Mouse (Mus musculus): ENCODE data around the gene Gpm6b. TPM values are rescaled to one million over a fixed set of nuclear protein-coding genes. Genes with fewer than 3 reads are reported as not detected.

Gene Gpm6b
- polyA plus RNA-seq, 2 experiments: 18.3 to 21.3 TPM

DNA sequence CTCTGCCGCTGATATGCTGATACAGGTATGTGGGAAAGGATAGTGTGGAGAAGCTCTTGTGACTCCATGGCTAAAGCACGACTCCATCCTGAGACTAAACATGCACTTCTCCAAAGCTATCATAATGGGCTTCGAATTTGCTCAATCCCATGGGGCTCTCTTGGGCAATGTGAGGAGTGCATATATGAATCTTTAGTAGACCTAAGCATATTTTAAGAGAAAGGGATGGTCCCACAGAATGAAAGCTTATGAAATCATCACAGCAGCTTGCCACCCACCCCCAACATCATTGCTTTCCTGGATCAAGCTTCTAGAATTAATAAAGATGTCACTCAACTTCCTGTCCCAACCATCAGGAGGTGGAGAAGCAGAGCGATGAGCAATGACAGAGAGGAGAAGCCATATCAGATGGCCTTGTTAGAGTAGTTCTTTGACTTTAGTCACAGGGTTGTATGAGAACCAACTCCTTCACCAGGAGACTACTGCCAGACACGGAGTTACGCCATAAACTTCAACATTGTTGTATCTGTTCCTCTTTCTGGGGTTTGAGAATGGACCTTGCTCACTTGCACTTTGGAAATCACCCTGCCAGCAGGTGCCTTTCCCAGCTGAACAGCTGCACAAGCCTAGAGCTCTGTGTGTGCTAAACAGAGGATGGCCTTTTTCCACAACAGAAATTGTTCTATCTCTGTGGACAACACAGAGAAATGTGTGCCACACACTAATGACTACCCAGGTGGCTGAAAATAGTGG lies 8.0 kb upstream of the Gpm6b start:
- Histone ChIP-seq H3K4me2 (replicated peaks; ENCODE audit: low read depth, low read length, severe bottlenecking) (no peak overlapping the region), H3K4me1 (ENCODE audit: control insufficient read depth, insufficient read depth, low read length) (no peaks in the 10 kb centered on the region), H3K27ac (replicated peaks; ENCODE audit: low read depth, low read length) (no peak overlapping the region), H3K36me3 (ENCODE audit: control insufficient read depth, insufficient read depth, low read length) (no peaks in the 10 kb centered on the region), H3K9me3 (ENCODE audit: control insufficient read depth, low read length) (no peaks in the 10 kb centered on the region), H3K27me3 (ENCODE audit: control insufficient read depth, insufficient read depth, low read length) (no peaks in the 10 kb centered on the region; the same call in 1 of the 2 replicates), H3K9ac (ENCODE audit: low read depth, low read length, severe bottlenecking) (no peak overlapping the region), H3K4me3 (replicated peaks; ENCODE audit: low read length) (no peak overlapping the region)
- no peak for ATAC-seq (ENCODE audit: low FRiP score, low read depth)
- TF ChIP-seq POLR2A (IDR thresholded peaks at IDR 0.05; ENCODE audit: borderline replicate concordance, extremely low read depth, insufficient read depth, insufficient read length): no peak
- WGBS: 87% methylated on average over 6 of the region's 6 CpGs
- no peak for DNase-seq (ENCODE audit: low spot score)

DNA sequence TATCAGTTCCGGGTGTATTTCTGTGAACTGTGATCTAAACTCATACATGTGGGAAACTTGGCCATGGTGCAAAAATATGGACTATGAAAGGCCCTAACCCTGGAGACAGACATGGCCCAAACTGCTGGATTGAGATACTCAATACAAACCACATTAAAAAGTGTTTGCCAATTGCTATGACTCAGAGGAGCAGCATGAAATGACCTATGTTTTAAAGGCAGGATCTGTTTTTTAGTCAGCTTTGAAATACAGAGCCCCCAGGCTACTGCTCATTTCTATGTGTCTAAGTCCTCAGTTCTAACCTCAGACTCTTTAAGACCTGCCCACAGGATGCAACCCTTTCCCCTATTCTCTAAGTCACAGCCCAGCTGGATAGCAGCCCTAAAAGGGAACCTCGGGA lies 2.6 kb upstream of the Gpm6b start:
- H3K9me3 ChIP-seq (ENCODE audit: control insufficient read depth, low read length): no peaks in the 10 kb centered on the region
- no peaks in the 10 kb centered on the region for H3K4me1 ChIP-seq (ENCODE audit: control insufficient read depth, insufficient read depth, low read length)
- WGBS: 37% methylated on average over 2 of the region's 2 CpGs
- no peak overlapping the region for H3K4me2 ChIP-seq (replicated peaks; ENCODE audit: low read depth, low read length, severe bottlenecking)
- H3K36me3 ChIP-seq (ENCODE audit: control insufficient read depth, insufficient read depth, low read length): no peaks in the 10 kb centered on the region
- no peak overlapping the region for H3K9ac ChIP-seq (ENCODE audit: low read depth, low read length, severe bottlenecking)
- H3K4me3 ChIP-seq (replicated peaks; ENCODE audit: low read length): no peak overlapping the region
- DNase-seq (ENCODE audit: low spot score) (no peak), ATAC-seq (ENCODE audit: low FRiP score, low read depth) (no peak)
- H3K27ac ChIP-seq (replicated peaks; ENCODE audit: low read depth, low read length): no peak overlapping the region
- no peak for TF ChIP-seq POLR2A (IDR thresholded peaks at IDR 0.05; ENCODE audit: borderline replicate concordance, extremely low read depth, insufficient read depth, insufficient read length)
- peaks cover 11% of the 10 kb centered on the region; the same call in 1 of the 2 replicates for H3K27me3 ChIP-seq (ENCODE audit: control insufficient read depth, insufficient read depth, low read length)

DNA sequence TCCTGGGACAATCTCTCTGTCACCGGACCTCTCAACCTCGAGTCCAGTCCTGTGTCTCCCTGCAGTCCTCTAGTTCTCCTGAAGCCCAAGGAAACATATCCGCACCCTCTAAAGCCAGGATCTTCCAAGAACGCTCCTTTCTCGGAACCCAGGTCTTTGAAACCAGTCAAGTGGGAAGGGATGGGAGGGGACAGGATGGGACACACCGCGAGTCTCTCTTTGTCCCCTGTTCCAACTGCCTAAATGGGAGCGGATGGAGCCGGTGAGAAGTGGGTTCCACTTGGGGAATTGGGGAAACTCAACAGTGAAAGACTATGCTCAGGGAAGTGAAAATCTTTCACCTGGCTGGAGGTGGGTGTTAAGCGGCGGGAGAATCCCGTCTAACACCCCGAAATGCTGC lies 809 bp downstream of the Gpm6b start:
- Histone ChIP-seq H3K27ac (replicated peaks; ENCODE audit: low read depth, low read length) (no peak overlapping the region), H3K9ac (ENCODE audit: low read depth, low read length, severe bottlenecking) (peak overlapping the region; percentile 57), H3K4me1 (ENCODE audit: control insufficient read depth, insufficient read depth, low read length) (no peaks in the 10 kb centered on the region), H3K4me2 (replicated peaks; ENCODE audit: low read depth, low read length, severe bottlenecking) (peak overlapping the region; percentile 73), H3K27me3 (ENCODE audit: control insufficient read depth, insufficient read depth, low read length) (peaks cover 11% of the 10 kb centered on the region; the same call in 1 of the 2 replicates), H3K4me3 (replicated peaks; ENCODE audit: low read length) (peak overlapping the region; percentile 50), H3K9me3 (ENCODE audit: control insufficient read depth, low read length) (no peaks in the 10 kb centered on the region), H3K36me3 (ENCODE audit: control insufficient read depth, insufficient read depth, low read length) (no peaks in the 10 kb centered on the region)
- TF ChIP-seq POLR2A (IDR thresholded peaks at IDR 0.05; ENCODE audit: borderline replicate concordance, extremely low read depth, insufficient read depth, insufficient read length): no peak
- 27% methylated on average over 13 of the region's 13 CpGs for whole genome bisulfite sequencing
- ATAC-seq (ENCODE audit: low FRiP score, low read depth): no peak
- no peak for DNase-seq (ENCODE audit: low spot score)

DNA sequence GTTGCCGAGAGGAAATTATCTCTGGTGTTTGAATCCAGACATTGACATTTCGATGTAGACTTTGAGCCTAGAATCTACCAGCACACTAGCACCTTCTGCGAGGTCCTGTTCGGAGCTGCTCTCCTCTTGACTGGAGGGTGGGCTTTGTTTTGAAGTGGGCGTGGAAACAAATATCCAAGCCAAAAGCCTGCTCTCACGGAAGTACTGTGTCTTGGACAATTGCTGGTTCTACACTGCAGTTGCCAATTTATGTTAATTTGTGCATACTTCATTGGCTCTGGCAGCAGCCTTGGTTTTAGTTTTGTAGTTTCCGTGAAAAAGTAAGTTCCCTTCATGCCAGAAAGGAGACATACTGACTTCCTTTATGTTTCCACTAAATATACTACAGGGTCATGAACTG lies 2.0 kb downstream of the Gpm6b start:
- H3K9me3 ChIP-seq (ENCODE audit: control insufficient read depth, low read length): no peaks in the 10 kb centered on the region
- ATAC-seq (ENCODE audit: low FRiP score, low read depth) (no peak), DNase-seq (ENCODE audit: low spot score) (no peak)
- no peak overlapping the region for H3K4me2 ChIP-seq (replicated peaks; ENCODE audit: low read depth, low read length, severe bottlenecking)
- H3K4me3 ChIP-seq (replicated peaks; ENCODE audit: low read length): no peak overlapping the region
- TF ChIP-seq POLR2A (IDR thresholded peaks at IDR 0.05; ENCODE audit: borderline replicate concordance, extremely low read depth, insufficient read depth, insufficient read length): no peak
- no peak overlapping the region for H3K9ac ChIP-seq (ENCODE audit: low read depth, low read length, severe bottlenecking)
- no peak overlapping the region for H3K27ac ChIP-seq (replicated peaks; ENCODE audit: low read depth, low read length)
- H3K36me3 ChIP-seq (ENCODE audit: control insufficient read depth, insufficient read depth, low read length): no peaks in the 10 kb centered on the region
- H3K4me1 ChIP-seq (ENCODE audit: control insufficient read depth, insufficient read depth, low read length): no peaks in the 10 kb centered on the region
- H3K27me3 ChIP-seq (ENCODE audit: control insufficient read depth, insufficient read depth, low read length): peaks cover 11% of the 10 kb centered on the region; the same call in 1 of the 2 replicates
- WGBS: 74% methylated on average over 7 of the region's 7 CpGs

DNA sequence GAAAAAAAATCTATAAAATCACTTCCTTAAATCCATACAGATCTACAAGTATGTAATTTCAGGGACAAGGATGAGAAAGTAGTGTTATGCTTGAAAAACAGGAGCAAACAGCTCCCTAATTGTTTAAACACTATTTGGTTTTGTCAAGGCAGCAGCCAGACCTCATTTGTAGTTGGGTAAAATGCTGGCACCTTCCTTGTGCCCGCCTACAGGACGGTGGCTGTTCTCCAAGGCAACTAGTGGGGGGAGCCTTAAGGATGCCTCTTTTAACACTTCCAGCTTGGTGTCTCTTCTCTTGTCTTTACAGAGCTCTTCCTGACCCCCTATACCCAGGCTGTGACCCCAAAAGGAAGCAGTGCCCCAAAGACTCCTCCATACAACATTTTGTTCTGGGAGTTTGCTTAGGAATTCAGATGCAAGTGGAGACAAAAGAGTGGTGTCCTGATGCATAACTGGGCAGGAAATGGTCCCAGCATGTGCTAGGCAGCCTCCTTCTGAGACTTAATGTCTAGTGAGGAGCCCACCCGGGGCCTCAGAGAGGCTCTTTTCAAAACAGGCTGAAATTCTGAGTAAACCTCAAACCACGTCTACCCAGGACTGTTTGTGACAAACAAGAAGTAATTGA lies 4.7 kb downstream of the Gpm6b start:
- H3K4me1 ChIP-seq (ENCODE audit: control insufficient read depth, insufficient read depth, low read length): no peaks in the 10 kb centered on the region
- no peaks in the 10 kb centered on the region for H3K9me3 ChIP-seq (ENCODE audit: control insufficient read depth, low read length)
- DNase-seq (ENCODE audit: low spot score): no peak
- H3K27ac ChIP-seq (replicated peaks; ENCODE audit: low read depth, low read length): no peak overlapping the region
- no peak for TF ChIP-seq POLR2A (IDR thresholded peaks at IDR 0.05; ENCODE audit: borderline replicate concordance, extremely low read depth, insufficient read depth, insufficient read length)
- 0 out of 2 replicates have a peak, but pooled peaks cover 6% of the 10 kb centered on the region for H3K27me3 ChIP-seq (ENCODE audit: control insufficient read depth, insufficient read depth, low read length)
- H3K4me3 ChIP-seq (replicated peaks; ENCODE audit: low read length): no peak overlapping the region
- no peak overlapping the region for H3K4me2 ChIP-seq (replicated peaks; ENCODE audit: low read depth, low read length, severe bottlenecking)
- WGBS: 71% methylated on average over 4 of the region's 4 CpGs
- ATAC-seq (ENCODE audit: low FRiP score, low read depth): no peak
- no peaks in the 10 kb centered on the region for H3K36me3 ChIP-seq (ENCODE audit: control insufficient read depth, insufficient read depth, low read length)
- no peak overlapping the region for H3K9ac ChIP-seq (ENCODE audit: low read depth, low read length, severe bottlenecking)
